9 mouse cellular contexts compared by ENCODE assay signal in the genomic region with DNA sequence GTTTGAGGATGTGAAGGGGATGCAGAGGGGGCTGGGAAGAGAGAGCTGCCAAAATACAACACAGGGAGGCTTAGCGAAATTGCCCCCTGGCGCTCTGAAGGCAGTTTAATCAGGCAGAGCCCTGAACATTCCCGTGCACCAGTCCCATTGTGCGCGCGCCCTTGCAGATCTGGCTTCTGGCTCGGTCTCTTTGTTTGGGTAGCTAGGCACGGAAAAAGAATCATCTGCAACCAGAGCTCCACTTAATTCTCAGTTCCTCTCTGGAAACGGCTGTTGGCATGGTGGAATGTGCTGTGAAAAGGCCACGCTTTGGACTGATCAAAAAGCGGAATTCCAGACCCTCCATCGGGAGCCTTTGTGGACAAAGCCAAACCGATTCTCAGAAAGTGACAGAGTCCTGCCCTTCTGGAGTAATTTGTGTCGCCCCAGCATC. TPM values are rescaled to one million over a fixed set of nuclear protein-coding genes. Genes with fewer than 3 reads are reported as not detected.
DNase-seq lines count a peak whose midpoint lies in the region; ATAC-seq and TF ChIP-seq lines count a peak whose summit lies in the region.
"Had no signal": no experiment of that assay in that cellular context is flagged by ENCODE, and none has a peak within 500 bp of the region (broad histone marks: within the 10 kb centered on the region; RNA-seq: fewer than 3 reads in every experiment).

No protein-coding gene starts in this region.

- peaks cover 25% of the 10 kb centered on the region for H3K4me1 ChIP-seq in forebrain, embryonic 15.5 days
- H3K4me1 ChIP-seq in intestine, postnatal 0 days (replicated peaks; ENCODE audit: control insufficient read depth, insufficient read depth, low read length), result no peaks in the 10 kb centered on the region
- H3K4me1 ChIP-seq in stomach, embryonic 14.5 days (ENCODE audit: control insufficient read depth, insufficient read depth, low read length), result 0 out of 2 replicates have a peak, but pooled peaks cover 3% of the 10 kb centered on the region

- under 1% methylated on average over 14 of the region's 14 CpGs for WGBS in forebrain, embryonic 15.5 days
- WGBS in intestine, postnatal 0 days, result 3% methylated on average over 14 of the region's 14 CpGs
- WGBS in stomach, embryonic 14.5 days, result under 1% methylated on average over 14 of the region's 14 CpGs

- H3K9me3 ChIP-seq in forebrain, embryonic 15.5 days, result no peaks in the 10 kb centered on the region
- H3K9me3 ChIP-seq in intestine, postnatal 0 days (ENCODE audit: control insufficient read depth), result no peaks in the 10 kb centered on the region
- no peaks in the 10 kb centered on the region for H3K9me3 ChIP-seq in stomach, embryonic 14.5 days (ENCODE audit: control insufficient read depth, low read depth, low read length)
- H3K9me3 ChIP-seq: G1E had no signal

- H3K4me3 ChIP-seq in forebrain, embryonic 15.5 days, result peak overlapping the region; percentile 35
- no peak overlapping the region for H3K4me3 ChIP-seq in intestine, postnatal 0 days (ENCODE audit: low read depth, low read length)
- H3K4me3 ChIP-seq in stomach, embryonic 14.5 days (ENCODE audit: low read depth, low read length), result peak overlapping the region; percentile 33

- ATAC-seq in frontal cortex, adult (ENCODE audit: low TSS enrichment), result peak; percentile 86
- peak; percentile 93 for ATAC-seq in forebrain, embryonic 15.5 days (replicated peaks)
- no peak for ATAC-seq in intestine, postnatal 0 days
- ATAC-seq in stomach, embryonic 14.5 days (ENCODE audit: insufficient number of reproducible peaks, insufficient read depth, low FRiP score, low read depth), result no peak

- peak overlapping the region; percentile 84 for H3K27ac ChIP-seq in forebrain, embryonic 15.5 days (replicated peaks)
- H3K27ac ChIP-seq in intestine, postnatal 0 days (ENCODE audit: low read depth, low read length), result no peak overlapping the region
- H3K27ac ChIP-seq in stomach, embryonic 14.5 days (ENCODE audit: low read length), result no peak overlapping the region

- H3K36me3 ChIP-seq in forebrain, embryonic 15.5 days, result no peaks in the 10 kb centered on the region
- H3K36me3 ChIP-seq in intestine, postnatal 0 days (ENCODE audit: control insufficient read depth, insufficient read depth), result no peaks in the 10 kb centered on the region
- no peaks in the 10 kb centered on the region for H3K36me3 ChIP-seq in stomach, embryonic 14.5 days (ENCODE audit: control insufficient read depth, insufficient read depth, low read length)
- H3K36me3 ChIP-seq: G1E had no signal

- no peaks in the 10 kb centered on the region for H3K27me3 ChIP-seq in forebrain, embryonic 15.5 days
- H3K27me3 ChIP-seq in intestine, postnatal 0 days (replicated peaks; ENCODE audit: control insufficient read depth, insufficient read depth, low read length), result no peaks in the 10 kb centered on the region
- H3K27me3 ChIP-seq in stomach, embryonic 14.5 days (ENCODE audit: control insufficient read depth, insufficient read depth, low read length), result no peaks in the 10 kb centered on the region

- H3K4me2 ChIP-seq in forebrain, embryonic 15.5 days (replicated peaks), result peak overlapping the region; percentile 49
- H3K4me2 ChIP-seq in intestine, postnatal 0 days (replicated peaks; ENCODE audit: low read depth), result peak overlapping the region; percentile 48
- peak overlapping the region; percentile 57 for H3K4me2 ChIP-seq in stomach, embryonic 14.5 days (replicated peaks; ENCODE audit: low read depth, low read length)

- TF ChIP-seq CTCF in intestine, postnatal 0 days (IDR thresholded peaks at IDR 0.05; ENCODE audit: low read depth), result no peak

- peak overlapping the region; percentile 41 for H3K9ac ChIP-seq in forebrain, embryonic 15.5 days (replicated peaks)
- no peak overlapping the region for H3K9ac ChIP-seq in intestine, postnatal 0 days (ENCODE audit: low read depth, low read length)
- 0 out of 2 replicates have a peak overlapping the region, but pooled peaks have one; percentile 7 for H3K9ac ChIP-seq in stomach, embryonic 14.5 days (replicated peaks; ENCODE audit: low read depth, low read length)

- no peak for DNase-seq in frontal cortex, postnatal 25 days (ENCODE audit: low spot score in 2 of 2)
- peak; percentile 89 for DNase-seq in Muller cell, postnatal 12 days (ENCODE audit: inconsistent ontology term)
- DNase-seq in lung, postnatal 4 days, result peak; percentile 8 to 29
- DNase-seq in c-Kit-positive CD71-positive TER-119-positive erythroid progenitor cells, embryonic 14.5 days (ENCODE audit: low spot score), result no peak

RNA-seq across cellular contexts. Expression of gene Rad23b, which starts 55.6 kb away (rescaled TPM):
- 86.1 and 94.0 TPM in 2 replicates for polyA plus RNA-seq in forebrain, embryonic 15.5 days (2015; fragmentation: Nextera tagmentation; extraction: Ambion mirVana)
- polyA plus RNA-seq in intestine, postnatal 0 days (2015; fragmentation: Nextera tagmentation; extraction: Ambion mirVana), result 52.1 and 53.4 TPM in 2 replicates
- polyA plus RNA-seq in stomach, embryonic 14.5 days (2014; fragmentation: Nextera tagmentation; extraction: Ambion mirVana), result 74.6 and 85.2 TPM in 2 replicates

Comparison
In these comparisons a context has a peak if more than half of its experiments do, and no peak if none do; other contexts are left out.
1. ATAC-seq: peak in frontal cortex, adult (single experiment) and forebrain, embryonic 15.5 days (single experiment); none in intestine, postnatal 0 days (single experiment) and stomach, embryonic 14.5 days (single experiment).
2. DNase-seq: peak in Muller cell, postnatal 12 days (single experiment) and lung, postnatal 4 days (2 of 2); none in frontal cortex, postnatal 25 days (0 of 2) and c-Kit-positive CD71-positive TER-119-positive erythroid progenitor cells, embryonic 14.5 days (single experiment).
3. Peak in every context shown above with its lines, with median percentiles within 50 percentile points of each other: H3K4me2 ChIP-seq.